Mouse (Mus musculus): Measurements from ENCODE around the gene Cryzl2. TPM values are rescaled to one million over a fixed set of nuclear protein-coding genes. Genes with fewer than 3 reads are reported as not detected.

Cryzl2 gene
- total RNA-seq, 1 experiment: 6.9 TPM

DNA sequence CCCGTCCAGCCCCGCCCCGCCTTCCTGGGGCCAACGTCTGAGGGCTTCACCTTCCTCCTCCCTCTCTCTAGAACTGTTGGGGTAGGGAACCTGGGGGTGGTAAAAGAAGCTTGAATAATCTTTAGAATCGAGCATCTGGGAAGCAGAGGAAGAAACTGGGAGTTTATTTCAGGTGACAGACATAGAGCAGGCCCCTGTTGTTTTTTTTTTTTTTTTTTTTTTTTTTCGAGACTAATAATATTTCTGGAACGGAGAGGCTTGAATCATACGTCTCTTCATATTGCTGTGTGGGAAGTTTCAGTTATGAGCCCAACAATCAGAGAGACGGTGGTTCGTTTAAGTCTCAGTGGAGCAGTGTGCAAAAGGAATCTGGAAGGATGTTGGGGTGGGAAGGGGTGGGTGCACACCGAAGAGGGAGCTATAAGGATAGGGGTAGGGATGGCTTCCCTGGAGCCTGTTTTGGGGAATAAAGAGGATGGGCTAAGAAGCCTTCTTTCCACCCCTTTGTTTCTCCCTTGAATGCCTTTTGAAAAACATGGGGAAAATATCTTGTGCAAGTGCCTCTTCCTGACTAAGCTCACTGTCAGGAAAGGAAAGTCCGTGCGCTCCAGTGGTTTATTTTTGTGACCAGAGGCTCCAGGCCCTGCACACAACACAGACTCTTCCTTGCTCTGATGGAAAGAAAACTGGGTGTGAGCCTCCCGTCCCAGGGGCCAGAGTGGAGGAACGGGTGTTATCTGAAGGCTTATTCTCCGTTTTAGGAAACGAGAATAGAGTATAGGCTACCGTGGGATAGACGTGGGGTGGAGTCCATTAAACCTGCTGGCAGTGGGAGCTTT, 14.4 kb upstream of the Cryzl2 start:
- Histone ChIP-seq H3K9ac (ENCODE audit: insufficient read depth, low read depth, low read length, poor library complexity, severe bottlenecking) (no peak overlapping the region), H3K27ac (ENCODE audit: insufficient read depth, low read depth, low read length, poor library complexity, severe bottlenecking) (no peak overlapping the region), H3K36me3 (ENCODE audit: control insufficient read depth, insufficient read depth, low read length, poor library complexity, severe bottlenecking) (no peaks in the 10 kb centered on the region), H3K4me3 (ENCODE audit: insufficient read depth in 1 of 2, low read depth in 1 of 2, low read length in 2 of 2, poor library complexity in 1 of 2, severe bottlenecking in 1 of 2) (no peak overlapping the region), H3K4me1 (ENCODE audit: control insufficient read depth in 2 of 2, insufficient read depth in 2 of 2, low read length in 2 of 2, poor library complexity in 1 of 2) (peaks cover 11 to 16% of the 10 kb centered on the region in 2 experiments; a peak in 3 of 4 replicates), H3K9me3 (ENCODE audit: control insufficient read depth, insufficient read depth, low read depth, low read length) (no peaks in the 10 kb centered on the region)
- DNase-seq (ENCODE audit: low read depth, low spot score): no peak
- in situ Hi-C loops (cut with MboI; ENCODE audit: low sequenced_read_pairs in 2 of 2, unreplicated experiment in 2 of 2): no loop called here
- no peak for TF ChIP-seq CHD2 (IDR thresholded peaks at IDR 0.05; ENCODE audit: low read depth, low read length)
- TF ChIP-seq ZNF384 (IDR thresholded peaks at IDR 0.05; ENCODE audit: low read depth, low read length): no peak
- no peak for TF ChIP-seq HCFC1 (IDR thresholded peaks at IDR 0.05; ENCODE audit: borderline replicate concordance, insufficient read depth, low read length)
- no peak for TF ChIP-seq MAFK (IDR thresholded peaks at IDR 0.05; ENCODE audit: insufficient read depth, low read depth, low read length)
- TF ChIP-seq ZC3H11A (IDR thresholded peaks at IDR 0.05; ENCODE audit: borderline replicate concordance, low read depth, low read length): no peak

DNA sequence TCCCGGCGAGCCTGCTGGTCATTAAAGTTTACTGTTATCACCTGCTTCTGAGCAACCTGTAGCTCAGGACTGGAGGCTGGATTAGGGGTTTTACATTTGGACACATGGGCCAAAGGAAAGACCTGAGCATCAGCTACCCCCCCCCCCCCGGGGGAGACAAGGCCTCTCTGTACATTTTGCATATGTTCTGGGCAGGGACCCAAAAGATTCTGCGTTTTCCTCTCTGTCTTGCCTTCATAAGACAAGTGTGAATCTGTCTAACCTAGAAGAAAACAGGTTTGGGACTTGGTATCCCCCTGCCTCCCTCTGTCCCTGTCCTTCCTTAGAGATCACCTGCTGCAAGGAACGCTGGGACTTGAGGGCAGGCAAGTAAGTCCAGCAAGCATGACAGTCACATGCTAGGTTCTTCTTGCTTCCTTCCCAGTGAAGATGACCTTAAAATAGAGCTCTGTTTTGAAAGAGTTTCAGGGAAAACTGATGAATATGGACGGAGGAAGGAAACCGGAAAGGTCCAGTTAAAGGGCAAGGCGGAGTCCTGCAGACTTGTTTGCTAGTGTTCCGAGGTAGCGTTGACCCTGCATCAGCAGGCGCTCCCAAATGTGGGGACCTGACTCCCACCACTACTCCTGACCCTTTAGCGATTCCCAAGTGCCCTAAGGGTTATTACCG, 13.6 kb upstream of the Cryzl2 start:
- in situ Hi-C loops (cut with MboI; ENCODE audit: low sequenced_read_pairs in 2 of 2, unreplicated experiment in 2 of 2): no loop called here
- Histone ChIP-seq H3K9me3 (ENCODE audit: control insufficient read depth, insufficient read depth, low read depth, low read length) (no peaks in the 10 kb centered on the region), H3K9ac (ENCODE audit: insufficient read depth, low read depth, low read length, poor library complexity, severe bottlenecking) (no peak overlapping the region), H3K27ac (ENCODE audit: insufficient read depth, low read depth, low read length, poor library complexity, severe bottlenecking) (no peak overlapping the region), H3K4me3 (ENCODE audit: insufficient read depth in 1 of 2, low read depth in 1 of 2, low read length in 2 of 2, poor library complexity in 1 of 2, severe bottlenecking in 1 of 2) (no peak overlapping the region), H3K4me1 (ENCODE audit: control insufficient read depth in 2 of 2, insufficient read depth in 2 of 2, low read length in 2 of 2, poor library complexity in 1 of 2) (peaks cover 8 to 16% of the 10 kb centered on the region in 2 experiments; a peak in 3 of 4 replicates), H3K36me3 (ENCODE audit: control insufficient read depth, insufficient read depth, low read length, poor library complexity, severe bottlenecking) (no peaks in the 10 kb centered on the region)
- DNase-seq (ENCODE audit: low read depth, low spot score): no peak
- TF ChIP-seq MAFK (IDR thresholded peaks at IDR 0.05; ENCODE audit: insufficient read depth, low read depth, low read length) (no peak), HCFC1 (IDR thresholded peaks at IDR 0.05; ENCODE audit: borderline replicate concordance, insufficient read depth, low read length) (no peak), ZNF384 (IDR thresholded peaks at IDR 0.05; ENCODE audit: low read depth, low read length) (no peak)

DNA sequence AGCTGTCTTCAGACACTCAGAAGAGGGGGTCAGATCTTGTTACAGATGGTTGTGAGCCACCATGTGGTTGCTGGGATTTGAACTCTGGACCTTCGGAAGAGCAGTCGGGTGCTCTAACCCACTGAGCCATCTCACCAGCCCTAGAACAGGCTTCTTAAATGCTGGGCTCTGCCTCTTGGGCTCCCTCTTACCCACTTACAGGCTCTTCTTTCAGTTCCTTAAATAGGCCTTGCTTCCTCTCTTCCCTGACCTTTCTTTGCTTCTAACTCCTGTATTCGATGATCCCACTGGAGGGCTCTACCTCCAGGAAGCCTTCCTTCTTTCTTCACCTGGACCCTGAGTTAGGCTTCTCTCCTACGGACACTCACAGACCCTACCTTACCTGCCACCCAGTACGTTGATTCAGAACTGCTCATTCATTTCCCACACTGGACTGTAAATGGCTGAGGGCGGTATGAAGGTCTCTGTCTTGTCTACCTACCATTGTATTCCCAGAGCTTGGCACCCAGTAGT, 12.9 kb upstream of the Cryzl2 start:
- peaks cover 7 to 12% of the 10 kb centered on the region in 2 experiments; a peak in 3 of 4 replicates for H3K4me1 ChIP-seq (ENCODE audit: control insufficient read depth in 2 of 2, insufficient read depth in 2 of 2, low read length in 2 of 2, poor library complexity in 1 of 2)

DNA sequence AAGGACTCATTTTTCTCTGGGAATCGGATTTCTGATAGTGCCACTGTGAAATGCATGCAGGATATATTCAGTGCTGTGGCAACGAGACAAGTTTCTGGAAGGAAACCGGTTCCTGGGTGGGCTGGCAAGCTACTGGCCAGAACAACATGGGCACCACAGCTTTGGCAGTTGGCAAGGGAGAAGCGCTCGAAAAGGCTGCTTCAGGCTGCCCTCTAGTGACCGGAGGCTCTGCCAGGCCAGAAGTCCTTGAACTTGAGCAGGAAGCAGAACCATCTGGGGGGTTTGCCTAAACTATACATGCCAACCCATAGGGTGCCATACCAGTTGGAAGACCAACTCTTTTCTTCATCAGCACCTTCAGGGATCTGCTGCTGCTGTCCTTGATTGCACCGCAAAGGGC, 12.1 kb upstream of the Cryzl2 start:
- Histone ChIP-seq H3K9ac (ENCODE audit: insufficient read depth, low read depth, low read length, poor library complexity, severe bottlenecking) (no peak overlapping the region), H3K36me3 (ENCODE audit: control insufficient read depth, insufficient read depth, low read length, poor library complexity, severe bottlenecking) (no peaks in the 10 kb centered on the region), H3K4me1 (ENCODE audit: control insufficient read depth in 2 of 2, insufficient read depth in 2 of 2, low read length in 2 of 2, poor library complexity in 1 of 2) (peaks cover 4 to 12% of the 10 kb centered on the region in 2 experiments; a peak in 2 of 4 replicates), H3K4me3 (ENCODE audit: insufficient read depth in 1 of 2, low read depth in 1 of 2, low read length in 2 of 2, poor library complexity in 1 of 2, severe bottlenecking in 1 of 2) (no peak overlapping the region), H3K27ac (ENCODE audit: insufficient read depth, low read depth, low read length, poor library complexity, severe bottlenecking) (no peak overlapping the region), H3K9me3 (ENCODE audit: control insufficient read depth, insufficient read depth, low read depth, low read length) (no peaks in the 10 kb centered on the region)
- in situ Hi-C loops (cut with MboI; ENCODE audit: low sequenced_read_pairs in 2 of 2, unreplicated experiment in 2 of 2): no loop called here
- no peak for TF ChIP-seq HCFC1 (IDR thresholded peaks at IDR 0.05; ENCODE audit: borderline replicate concordance, insufficient read depth, low read length)
- TF ChIP-seq ZNF384 (IDR thresholded peaks at IDR 0.05; ENCODE audit: low read depth, low read length): no peak
- TF ChIP-seq MAFK (IDR thresholded peaks at IDR 0.05; ENCODE audit: insufficient read depth, low read depth, low read length): no peak
- no peak for TF ChIP-seq ZC3H11A (IDR thresholded peaks at IDR 0.05; ENCODE audit: borderline replicate concordance, low read depth, low read length)
- TF ChIP-seq CHD2 (IDR thresholded peaks at IDR 0.05; ENCODE audit: low read depth, low read length): no peak
- no peak for DNase-seq (ENCODE audit: low read depth, low spot score)

More for the DNA sequence above, 12.9 kb upstream of the Cryzl2 start:
- Histone ChIP-seq H3K36me3 (ENCODE audit: control insufficient read depth, insufficient read depth, low read length, poor library complexity, severe bottlenecking) (no peaks in the 10 kb centered on the region), H3K4me3 (ENCODE audit: insufficient read depth in 1 of 2, low read depth in 1 of 2, low read length in 2 of 2, poor library complexity in 1 of 2, severe bottlenecking in 1 of 2) (no peak overlapping the region), H3K9me3 (ENCODE audit: control insufficient read depth, insufficient read depth, low read depth, low read length) (no peaks in the 10 kb centered on the region), H3K9ac (ENCODE audit: insufficient read depth, low read depth, low read length, poor library complexity, severe bottlenecking) (no peak overlapping the region), H3K27ac (ENCODE audit: insufficient read depth, low read depth, low read length, poor library complexity, severe bottlenecking) (no peak overlapping the region)
- TF ChIP-seq HCFC1 (IDR thresholded peaks at IDR 0.05; ENCODE audit: borderline replicate concordance, insufficient read depth, low read length) (no peak), ZNF384 (IDR thresholded peaks at IDR 0.05; ENCODE audit: low read depth, low read length) (no peak), CHD2 (IDR thresholded peaks at IDR 0.05; ENCODE audit: low read depth, low read length) (no peak), ZC3H11A (IDR thresholded peaks at IDR 0.05; ENCODE audit: borderline replicate concordance, low read depth, low read length) (no peak), MAFK (IDR thresholded peaks at IDR 0.05; ENCODE audit: insufficient read depth, low read depth, low read length) (no peak)
- no peak for DNase-seq (ENCODE audit: low read depth, low spot score)
- in situ Hi-C loops (cut with MboI; ENCODE audit: low sequenced_read_pairs in 2 of 2, unreplicated experiment in 2 of 2): no loop called here

All from ES-E14 (cell line).